ENCODE assay signal across 27 mouse cellular contexts in the genomic region with DNA sequence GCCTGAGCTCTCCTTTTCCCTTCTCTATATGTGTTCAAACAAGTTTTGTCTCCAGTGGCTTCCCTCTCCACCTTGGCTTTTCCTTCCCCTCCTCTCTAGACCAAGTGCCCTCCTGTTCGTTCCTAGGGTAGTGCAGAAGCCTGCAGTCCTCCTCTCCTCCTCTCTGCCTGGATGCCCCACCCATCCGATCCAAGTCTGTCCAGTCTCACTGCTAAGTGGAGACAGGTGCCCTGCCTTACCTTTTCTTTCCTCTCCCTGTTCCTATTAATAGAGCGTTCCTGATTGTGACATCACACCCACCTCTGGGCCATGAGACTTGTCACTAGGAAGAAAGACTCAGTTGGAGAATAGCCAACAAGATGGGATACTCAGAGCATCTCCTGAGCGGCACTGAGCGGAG. TPM values are rescaled to one million over a fixed set of nuclear protein-coding genes. Genes with fewer than 3 reads are reported as not detected.
"Had no signal": no experiment of that assay in that cellular context is flagged by ENCODE, and none has a peak within 500 bp of the region (broad histone marks: within the 10 kb centered on the region; RNA-seq: fewer than 3 reads in every experiment).

No protein-coding gene starts in this region.

- H3K27ac ChIP-seq: kidney, embryonic 15.5 days; left cerebral cortex, adult 2 months; limb, embryonic 12.5 days; liver, embryonic 12.5 days; liver, embryonic 15.5 days; lung, embryonic 15.5 days; midbrain, embryonic 10.5 days; midbrain, embryonic 15.5 days; stomach, embryonic 15.5 days had no signal

- H3K9ac ChIP-seq: kidney, embryonic 15.5 days; limb, embryonic 12.5 days; liver, embryonic 12.5 days; liver, embryonic 15.5 days; lung, embryonic 15.5 days; stomach, embryonic 15.5 days had no signal

- H3K4me3 ChIP-seq: kidney, embryonic 15.5 days; left cerebral cortex, adult 2 months; limb, embryonic 12.5 days; liver, embryonic 12.5 days; liver, embryonic 15.5 days; lung, embryonic 15.5 days; megakaryocyte, embryonic 14.5 days; midbrain, embryonic 10.5 days; midbrain, embryonic 15.5 days; stomach, embryonic 15.5 days had no signal

- H3K27me3 ChIP-seq: kidney, embryonic 15.5 days; limb, embryonic 12.5 days; liver, embryonic 12.5 days; liver, embryonic 15.5 days; lung, embryonic 15.5 days; megakaryocyte, embryonic 14.5 days; midbrain, embryonic 15.5 days; stomach, embryonic 15.5 days had no signal

- DNase-seq: kidney, adult 11 months; kidney, adult 8-10 months; kidney, postnatal 10 days; kidney, postnatal 36 days; layer of hippocampus, postnatal 36 days; liver; lung, adult 18-20 months; lung, postnatal 10 days; lung, postnatal 36 days; right cerebral cortex, postnatal 14 days; right cerebral cortex, postnatal 4 days; spleen, adult 18-20 months; thymus, adult 2 months; thymus, postnatal 14 days; thymus, postnatal 4 days had no signal

- H3K9me3 ChIP-seq: kidney, embryonic 15.5 days; limb, embryonic 12.5 days; liver, embryonic 12.5 days; liver, embryonic 15.5 days; lung, embryonic 15.5 days; megakaryocyte, embryonic 14.5 days; midbrain, embryonic 10.5 days; midbrain, embryonic 15.5 days; stomach, embryonic 15.5 days had no signal

- ATAC-seq: liver, embryonic 12.5 days; midbrain, embryonic 15.5 days had no signal

- H3K4me2 ChIP-seq: kidney, embryonic 15.5 days; limb, embryonic 12.5 days; liver, embryonic 12.5 days; liver, embryonic 15.5 days; lung, embryonic 15.5 days; midbrain, embryonic 15.5 days; stomach, embryonic 15.5 days had no signal

RNA-seq across cellular contexts. Expression of a gene that starts 13.8 kb away (rescaled TPM):
- total RNA-seq: layer of hippocampus, postnatal 36 days; left cerebral cortex, adult 2 months; left cerebral cortex, postnatal 36 days had no signal
- polyA plus RNA-seq: limb, embryonic 12.5 days; midbrain, embryonic 15.5 days; neural tube, embryonic 11.5 days had no signal
